Mouse (Mus musculus) adrenal gland, adult (tissue): ENCODE results near the gene Tpra1.

Experiments
- DNase-seq, 2 experiments: peaks; one replicate each; pipeline ENCODE4 v3.0.0; 2022 to 2023; ENCODE audit warnings: low spot score in 1 of 2; ENCODE audit not compliant: inconsistent age in 2 of 2

Gene Tpra1

DNA sequence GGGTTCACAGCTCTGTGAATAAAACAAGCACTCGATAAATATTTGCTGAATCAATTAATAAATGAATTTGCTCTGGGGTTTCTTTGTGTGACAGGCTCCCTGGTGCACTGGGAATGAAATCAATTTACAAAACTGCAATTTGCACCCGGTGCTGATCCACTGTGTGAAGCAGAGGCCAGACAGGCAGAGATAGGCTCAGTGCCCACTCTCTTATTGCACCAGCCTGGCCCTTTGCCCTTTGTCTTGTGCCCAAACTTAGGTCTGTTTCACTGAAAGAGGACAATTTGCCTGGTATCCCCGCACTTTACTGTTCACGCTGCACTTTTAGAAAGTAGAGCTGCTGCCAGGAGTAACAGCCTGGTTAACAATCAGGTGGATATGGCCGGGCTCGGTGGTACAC lies 44.4 kb downstream of the Tpra1 start:
- no peak for DNase-seq

DNA sequence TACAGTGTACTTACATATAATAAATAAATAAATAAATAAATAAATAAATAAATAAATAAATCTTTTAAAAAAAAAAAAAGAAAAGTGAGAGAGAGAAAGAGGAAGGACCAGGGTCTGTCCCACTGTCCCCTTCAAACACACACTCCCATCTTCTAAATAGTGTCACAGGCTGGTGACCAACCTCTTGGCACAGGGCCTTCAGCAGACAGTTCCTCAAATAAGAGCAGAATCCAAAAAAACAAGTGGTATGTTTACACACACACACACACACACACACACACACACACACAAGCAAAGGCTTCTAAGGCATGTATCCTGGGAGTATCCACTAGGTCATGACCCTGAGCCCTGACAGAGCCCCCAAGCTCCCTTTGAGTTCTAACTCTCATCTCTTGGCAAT lies 45.7 kb downstream of the Tpra1 start:
- no peak for DNase-seq

DNA sequence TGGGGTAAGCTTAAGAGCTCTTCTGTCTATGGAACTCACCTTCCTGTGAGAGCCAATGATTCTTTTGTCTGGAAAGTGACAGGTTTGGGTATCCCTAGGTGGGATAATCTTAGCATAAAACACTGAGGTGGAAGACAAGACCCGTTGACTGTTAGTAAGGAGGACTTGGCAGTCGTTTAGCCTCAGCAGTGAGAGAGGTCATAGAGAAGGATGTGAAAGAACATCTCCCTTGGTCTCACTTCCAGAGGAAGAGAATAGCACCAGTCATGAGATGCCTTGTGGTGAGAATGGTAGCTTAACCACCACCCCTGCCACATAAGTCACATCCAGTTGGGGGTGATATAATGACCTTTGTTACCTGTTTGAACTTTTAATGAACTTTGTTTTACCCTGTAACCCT lies 54.7 kb downstream of the Tpra1 start:
- DNase-seq = no peak

DNA sequence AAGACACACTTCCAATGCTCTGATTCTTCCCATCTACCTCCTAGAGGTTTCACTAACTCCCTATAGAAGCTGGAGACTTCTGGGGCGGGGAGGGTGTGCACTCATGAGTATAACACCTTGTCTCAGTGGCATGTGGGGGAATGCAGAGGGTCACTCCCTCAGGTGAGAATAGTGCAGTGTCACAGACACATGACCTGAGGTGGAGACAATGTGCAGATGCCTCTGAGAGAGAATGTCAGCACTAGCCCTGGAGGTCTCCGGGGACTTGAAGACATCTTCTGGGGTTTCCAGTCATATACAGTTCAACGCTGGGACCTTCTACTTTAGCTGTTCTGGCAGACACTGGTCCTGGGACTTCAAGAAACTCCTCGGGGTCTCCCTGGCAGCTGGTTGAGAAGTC lies 55.3 kb downstream of the Tpra1 start:
- DNase-seq = no peak

DNA sequence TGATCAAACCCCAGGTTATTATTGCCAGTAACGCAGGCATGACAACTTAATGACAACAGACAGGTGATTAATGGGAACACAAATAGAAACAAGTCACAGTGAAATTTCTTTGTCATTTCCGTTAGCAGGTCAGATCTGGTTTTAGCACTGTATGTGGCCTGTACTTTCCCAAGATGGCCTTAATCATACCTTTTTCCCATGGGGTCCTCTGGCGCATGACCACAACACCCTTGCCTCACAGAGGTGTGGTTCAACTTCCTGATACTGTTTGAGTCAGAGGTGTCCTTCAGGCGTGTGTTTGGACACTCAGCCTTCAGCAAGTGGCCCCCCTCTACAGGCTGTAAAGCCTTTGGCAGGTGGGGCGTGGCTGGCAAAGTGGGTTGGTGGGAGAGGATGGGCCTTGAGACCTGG lies 55.8 kb downstream of the Tpra1 start:
- DNase-seq = no peak

DNA sequence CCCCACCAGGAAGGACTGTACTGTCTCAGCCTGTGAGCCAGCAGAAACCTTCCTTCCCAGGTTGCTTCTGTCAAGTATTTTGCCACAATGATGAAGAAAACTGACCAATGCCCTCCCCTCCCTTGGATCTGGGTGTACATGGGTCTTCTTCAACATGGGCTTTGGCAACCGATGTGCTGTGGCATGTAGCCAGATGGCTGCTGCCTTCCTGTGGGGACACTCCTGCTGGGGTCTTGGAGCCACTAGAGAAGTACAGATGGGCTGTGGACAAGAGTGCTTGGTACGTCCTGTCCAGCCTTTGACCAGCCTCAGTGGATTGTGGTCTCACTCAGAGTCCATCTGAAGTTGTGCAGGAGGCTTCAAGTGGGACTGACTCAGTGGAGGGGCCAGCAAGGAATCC lies 56.3 kb downstream of the Tpra1 start:
- no peak for DNase-seq

DNA sequence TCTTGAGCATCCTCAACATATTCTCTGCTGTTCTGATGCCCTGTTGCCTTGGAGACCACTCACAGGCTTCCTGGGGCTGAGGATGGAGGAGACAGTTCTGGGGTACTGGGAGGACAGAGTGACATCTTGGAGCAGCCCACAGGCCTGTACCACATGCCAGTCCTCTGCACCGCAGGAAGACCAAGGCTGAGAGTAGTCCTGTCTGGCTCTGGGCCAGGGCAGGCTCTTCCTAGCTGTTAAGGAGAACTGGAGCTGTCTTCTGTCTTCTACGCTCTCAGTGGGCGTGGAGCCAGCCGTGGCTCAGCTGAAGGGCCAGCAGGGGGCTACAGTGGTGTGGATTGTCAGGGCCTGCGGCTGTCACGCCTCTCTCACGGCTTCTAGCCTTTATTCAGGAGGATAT lies 57.8 kb downstream of the Tpra1 start:
- DNase-seq = peak; percentile 41 to 64

DNA sequence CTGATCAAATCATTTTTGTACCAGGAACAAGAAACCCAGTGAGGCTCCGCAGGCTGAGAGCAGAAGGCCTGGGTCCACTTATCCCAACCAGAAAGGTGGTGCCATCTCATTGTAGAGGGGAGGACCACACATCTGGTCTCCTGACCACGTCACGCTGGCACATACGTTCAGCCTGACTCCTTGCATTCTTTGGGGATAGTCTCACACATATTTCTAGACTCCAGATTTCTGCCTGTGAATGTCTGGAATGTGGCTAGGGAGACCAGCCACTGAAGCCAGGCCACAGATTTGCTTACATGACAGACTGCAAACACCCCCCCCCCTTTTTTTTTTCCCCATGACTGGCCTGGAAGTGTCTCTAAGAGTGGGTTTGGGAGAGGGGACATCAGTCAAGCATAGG lies 58.9 kb downstream of the Tpra1 start:
- DNase-seq = no peak
